Mouse (Mus musculus) frontal cortex, adult 2 months (tissue): ENCODE results near the gene Oca2. TPM values are rescaled to one million over a fixed set of nuclear protein-coding genes. Genes with fewer than 3 reads are reported as not detected.

Source experiments
- DNase-seq, 2 experiments: peaks; one replicate each; pipeline ENCODE4 v3.0.0; 2022; ENCODE audit warnings: low spot score in 1 of 2; ENCODE audit errors: extremely low spot score in 1 of 2
- polyA plus RNA-seq: library from polyadenylated mRNA; depleted of rRNA; stranded (reverse); fragments of >200 nt; gene quantifications from 2 replicates; pipeline ENCODE4 v1.2.3, GENCODE M21; 2012

The Oca2 gene
- polyA plus RNA-seq, 1 experiment = 0.40 TPM

- DNase-seq = peak in 1 of 2 experiments; percentile 7
Measured at GRCm38 (mm10) chr7:56381750-56382421, 142.3 kb downstream of the Oca2 start.

GRCm38 (mm10) chr7:56382706-56383105 lies 143.1 kb downstream of the Oca2 start:
- peak in 1 of 2 experiments; percentile 31 for DNase-seq

- no peak for DNase-seq
Measured at GRCm38 (mm10) chr7:56388295-56388694, 148.7 kb downstream of the Oca2 start.

GRCm38 (mm10) chr7:56418182-56418836 lies 178.7 kb downstream of the Oca2 start:
- no peak for DNase-seq

GRCm38 (mm10) chr7:56419253-56419844 lies 179.8 kb downstream of the Oca2 start:
- peak; percentile 20 to 68 for DNase-seq

GRCm38 (mm10) chr7:56421946-56422345 lies 182.4 kb downstream of the Oca2 start:
- DNase-seq = peak; percentile 46 to 69

GRCm38 (mm10) chr7:56423548-56423947 lies 184.0 kb downstream of the Oca2 start:
- no peak for DNase-seq

- DNase-seq = peak in 1 of 2 experiments; percentile 35
Measured at GRCm38 (mm10) chr7:56460814-56461520, 221.4 kb downstream of the Oca2 start.

GRCm38 (mm10) chr7:56498242-56498641 lies 258.7 kb downstream of the Oca2 start:
- DNase-seq = no peak

- DNase-seq = no peak
Measured at GRCm38 (mm10) chr7:56499319-56499718, 259.8 kb downstream of the Oca2 start.

- no peak for DNase-seq
Measured at GRCm38 (mm10) chr7:56499767-56500166, 260.2 kb downstream of the Oca2 start.

- no peak for DNase-seq
Measured at GRCm38 (mm10) chr7:56500438-56500837, 260.9 kb downstream of the Oca2 start.

- DNase-seq = no peak
Measured at GRCm38 (mm10) chr7:56518581-56518980, 279.0 kb downstream of the Oca2 start.

- DNase-seq = no peak
Measured at GRCm38 (mm10) chr7:56519741-56520140, 280.2 kb downstream of the Oca2 start.

GRCm38 (mm10) chr7:56534856-56535255 lies 295.3 kb downstream of the Oca2 start:
- DNase-seq = no peak

- DNase-seq = no peak
Measured at GRCm38 (mm10) chr7:56549226-56549625, 309.7 kb downstream of the Oca2 start.

GRCm38 (mm10) chr7:56551804-56552203 lies 312.2 kb downstream of the Oca2 start:
- DNase-seq = no peak
